Mouse (Mus musculus) ES-E14 (cell line): ENCODE measurements at regions not wholly inside any gene's neighbourhood (a gene's known extent, or its start where the extent isn't known, plus 50 kb on each side); places are given as distances from the start of the nearest gene placed in this dataset.

Experiments used
- CHD2 ChIP-seq: IDR thresholded peaks from 2 replicates; pipeline ENCODE4 v1.6.1; 2014; ENCODE audit warnings: mild to moderate bottlenecking, low read depth, low read length, inconsistent platforms
- MAFK ChIP-seq: IDR thresholded peaks from 2 replicates; pipeline ENCODE4 v1.6.1; 2014; ENCODE audit warnings: mild to moderate bottlenecking, low read depth, low read length, inconsistent platforms; ENCODE audit not compliant: insufficient read depth
- ZC3H11A ChIP-seq: IDR thresholded peaks from 2 replicates; pipeline ENCODE4 v1.6.1; 2012; ENCODE audit warnings: low read depth, mild to moderate bottlenecking, inconsistent platforms, low read length, borderline replicate concordance
- ZNF384 ChIP-seq: IDR thresholded peaks from 2 replicates; pipeline ENCODE4 v1.6.1; 2012; ENCODE audit warnings: low read depth, low read length, inconsistent platforms

GRCm38 (mm10) chr9:84370260-84370659, 445.3 kb downstream of the Bckdhb start:
- TF ChIP-seq ZC3H11A, result no peak
- no peak for TF ChIP-seq CHD2
- no peak for TF ChIP-seq MAFK
- no peak for TF ChIP-seq ZNF384
